Mouse (Mus musculus) leukemia stem cell, adult 10-12 weeks (primary cell): ENCODE results near the gene 1110008P14Rik. TPM values are rescaled to one million over a fixed set of nuclear protein-coding genes. Genes with fewer than 3 reads are reported as not detected.

Experiments used
- polyA plus RNA-seq: library from polyadenylated mRNA; stranded (reverse); fragments of >175 nt; gene quantifications from 2 replicates; pipeline ENCODE4 v1.2.3, GENCODE M21; 2012; ENCODE audit warnings: low replicate concordance

The 1110008P14Rik gene
- 140 and 176 TPM in 2 replicates for polyA plus RNA-seq

GRCm38 (mm10) chr2:32381775-32382223 is at the start of gene 1110008P14Rik:
1110008P14Rik (minus strand) TSS chr2:32381938.

GRCm38 (mm10) chr2:32395484-32395945 is 13.8 kb upstream of the 1110008P14Rik start, which contains the start of gene Ptges2:
Ptges2 (plus strand) TSS chr2:32395896.

GRCm38 (mm10) chr2:32387706-32388490 is 6.2 kb upstream of the 1110008P14Rik start, which contains the start of gene Lcn2:
Lcn2 (minus strand) TSS chr2:32388252.

GRCm38 (mm10) chr2:32353007-32353542 is 28.7 kb downstream of the 1110008P14Rik start, which contains the start of gene Dnm1:
Dnm1 (minus strand) TSS chr2:32353338.

GRCm38 (mm10) chr2:32352151-32353006 is 29.4 kb downstream of the 1110008P14Rik start, which contains the start of gene Ciz1:
Ciz1 (plus strand) TSS chr2:32352327.

Other genes with a start within 250 kb of the 1110008P14Rik start
- 58.7 and 95.4 TPM in 2 replicates for gene Prrc2b, start 230.9 kb downstream of the 1110008P14Rik start, polyA plus RNA-seq
- gene Pomt1, start 145.3 kb downstream of the 1110008P14Rik start, polyA plus RNA-seq = 27.4 and 44.9 TPM in 2 replicates
- 47.8 and 73.4 TPM in 2 replicates for gene Uck1, start 121.8 kb downstream of the 1110008P14Rik start, polyA plus RNA-seq
- gene Golga2, start 94.6 kb downstream of the 1110008P14Rik start, polyA plus RNA-seq = 17.2 and 28.6 TPM in 2 replicates
- gene Swi5, start 93.9 kb downstream of the 1110008P14Rik start, polyA plus RNA-seq = 47.5 and 702 TPM in 2 replicates
- 184 and 189 TPM in 2 replicates for gene Ciz1, start 29.6 kb downstream of the 1110008P14Rik start, polyA plus RNA-seq
- gene Dnm1, start 28.6 kb downstream of the 1110008P14Rik start, polyA plus RNA-seq = 1.1 and 1.2 TPM in 2 replicates
- gene Lcn2, start 6.3 kb upstream of the 1110008P14Rik start, polyA plus RNA-seq = 9.3 and 10.4 TPM in 2 replicates
- 6.3 and 10.6 TPM in 2 replicates for gene Ptges2, start 14.0 kb upstream of the 1110008P14Rik start, polyA plus RNA-seq
- 6.0 and 8.3 TPM in 2 replicates for gene Naif1, start 68.5 kb upstream of the 1110008P14Rik start, polyA plus RNA-seq
- 15.3 and 20.4 TPM in 2 replicates for gene Slc25a25, start 69.5 kb upstream of the 1110008P14Rik start, polyA plus RNA-seq
- 23.3 and 36.8 TPM in 2 replicates for gene Fam102a, start 153.4 kb upstream of the 1110008P14Rik start, polyA plus RNA-seq
- gene Dpm2, start 188.9 kb upstream of the 1110008P14Rik start, polyA plus RNA-seq = 5.0 and 7.4 TPM in 2 replicates
- gene Pip5kl1, start 192.9 kb upstream of the 1110008P14Rik start, polyA plus RNA-seq = 0.31 and 1.0 TPM in 2 replicates
- not detected in 2 replicates for gene 9430097D07Rik, start 193.7 kb upstream of the 1110008P14Rik start, polyA plus RNA-seq
- gene St6galnac4, start 205.2 kb upstream of the 1110008P14Rik start, polyA plus RNA-seq = 41.1 and 44.9 TPM in 2 replicates
- 39.1 and 52.2 TPM in 2 replicates for gene St6galnac6, start 217.8 kb upstream of the 1110008P14Rik start, polyA plus RNA-seq
- gene Ak1, start 239.8 kb upstream of the 1110008P14Rik start, polyA plus RNA-seq = 1.6 and 2.2 TPM in 2 replicates